Mouse (Mus musculus): ENCODE measurements around the gene Gm10134. TPM values are rescaled to one million over a fixed set of nuclear protein-coding genes. Genes with fewer than 3 reads are reported as not detected.

Gene Gm10134
- polyA plus RNA-seq, 1 experiment from 2014 or later = 4.6 TPM

DNA sequence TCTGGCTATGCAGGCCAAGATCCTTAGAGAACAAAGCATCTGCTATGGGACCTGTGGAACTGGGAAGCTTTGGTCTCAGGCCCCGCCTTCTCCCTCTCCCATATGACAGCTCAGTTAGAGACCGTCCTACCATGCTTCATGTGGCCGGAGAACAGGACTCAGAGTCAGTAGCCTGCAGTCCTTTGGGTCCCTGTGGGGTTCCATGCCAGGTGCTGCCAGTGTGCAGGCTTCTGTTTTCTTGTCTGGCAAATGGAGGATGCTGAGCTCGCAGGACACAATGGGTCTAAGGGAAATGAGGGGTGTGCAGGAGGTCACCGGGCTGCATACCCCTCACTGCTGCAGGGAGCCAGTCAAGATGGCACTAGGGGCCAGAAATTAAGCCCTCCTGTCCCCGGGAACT, 40.7 kb downstream of the Gm10134 start:
- Histone ChIP-seq H3K36me3 (ENCODE audit: inconsistent target) (peaks cover 70% of the 10 kb centered on the region), H3K27ac (no peak overlapping the region), H3K79me2 (ENCODE audit: inconsistent target) (no peaks in the 10 kb centered on the region), H3K4me3 (ENCODE audit: inconsistent target) (no peak overlapping the region)
- WGBS (ENCODE audit: missing documents) = 92% methylated on average over 6 of the region's 6 CpGs

DNA sequence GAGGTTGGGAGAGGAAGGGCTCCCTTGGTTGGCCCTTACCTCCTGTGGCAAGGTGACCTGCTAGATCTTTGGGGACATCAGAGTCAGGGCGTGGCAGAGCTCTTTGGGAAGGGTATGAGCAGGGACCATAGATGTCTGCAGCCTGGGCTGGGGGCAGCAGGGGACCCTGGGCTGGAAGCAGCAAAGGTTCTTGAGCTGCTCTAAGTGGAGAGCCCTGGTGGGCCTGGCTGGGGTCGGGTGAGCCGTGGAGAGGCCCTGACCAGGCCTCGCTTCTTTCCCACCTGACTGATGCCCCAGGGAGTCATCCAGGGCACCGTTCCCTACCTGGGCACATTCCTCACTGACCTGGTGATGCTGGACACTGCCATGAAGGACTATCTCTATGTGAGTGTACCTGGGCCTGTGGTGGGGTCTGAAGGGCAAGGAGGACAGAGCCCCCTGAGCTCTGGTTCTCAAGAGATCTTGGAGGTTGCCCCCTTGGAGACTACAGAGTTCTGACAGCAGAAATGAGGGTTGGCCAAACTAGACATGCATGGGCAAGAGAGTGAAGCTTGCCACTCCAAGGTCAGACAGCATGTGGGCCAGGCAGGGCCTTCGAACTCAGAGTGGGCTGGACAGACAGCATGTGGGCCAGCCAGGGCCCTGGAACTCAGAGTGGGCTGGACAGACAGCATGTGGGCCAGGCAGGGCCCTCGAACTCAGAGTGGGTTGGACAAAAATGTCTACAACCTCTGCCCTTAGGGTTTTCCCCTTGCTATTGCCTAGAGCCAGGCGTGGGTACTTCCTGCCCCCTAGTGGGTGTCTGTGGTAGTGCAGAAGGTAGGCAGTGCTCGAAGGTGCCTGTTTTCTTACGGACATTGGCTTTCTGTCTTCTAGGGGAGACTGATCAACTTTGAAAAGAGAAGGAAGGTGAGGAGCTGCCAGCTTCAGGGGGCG, 41.6 kb downstream of the Gm10134 start:
- H3K4me3 ChIP-seq (ENCODE audit: inconsistent target) = no peak overlapping the region
- H3K79me2 ChIP-seq (ENCODE audit: inconsistent target) = no peaks in the 10 kb centered on the region
- no peak overlapping the region for H3K27ac ChIP-seq
- WGBS (ENCODE audit: missing documents) = 59% methylated on average over 11 of the region's 11 CpGs
- peaks cover 73% of the 10 kb centered on the region for H3K36me3 ChIP-seq (ENCODE audit: inconsistent target)

DNA sequence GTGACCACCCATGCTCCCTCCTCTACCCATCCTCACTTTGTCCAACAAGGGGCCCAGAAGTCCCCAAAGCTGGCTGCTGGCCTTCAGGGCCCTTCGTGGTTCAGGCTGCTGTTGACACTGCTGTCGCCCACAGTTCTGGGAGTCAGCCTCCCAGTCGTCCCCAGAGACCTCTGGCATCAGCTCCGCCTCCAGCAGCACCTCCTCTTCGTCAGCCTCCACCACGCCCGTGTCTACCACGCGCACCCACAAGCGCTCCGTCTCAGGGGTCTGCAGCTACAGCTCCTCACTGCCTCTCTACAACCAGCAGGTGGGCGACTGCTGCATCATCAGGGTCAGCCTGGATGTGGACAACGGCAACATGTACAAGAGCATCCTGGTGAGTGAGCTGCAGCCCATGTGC, 43.3 kb downstream of the Gm10134 start:
- WGBS (ENCODE audit: missing documents) = 98% methylated on average over 13 of the region's 13 CpGs
- Histone ChIP-seq H3K36me3 (ENCODE audit: inconsistent target) (peaks cover 65% of the 10 kb centered on the region), H3K79me2 (ENCODE audit: inconsistent target) (no peaks in the 10 kb centered on the region), H3K27ac (no peak overlapping the region), H3K4me3 (ENCODE audit: inconsistent target) (no peak overlapping the region)

DNA sequence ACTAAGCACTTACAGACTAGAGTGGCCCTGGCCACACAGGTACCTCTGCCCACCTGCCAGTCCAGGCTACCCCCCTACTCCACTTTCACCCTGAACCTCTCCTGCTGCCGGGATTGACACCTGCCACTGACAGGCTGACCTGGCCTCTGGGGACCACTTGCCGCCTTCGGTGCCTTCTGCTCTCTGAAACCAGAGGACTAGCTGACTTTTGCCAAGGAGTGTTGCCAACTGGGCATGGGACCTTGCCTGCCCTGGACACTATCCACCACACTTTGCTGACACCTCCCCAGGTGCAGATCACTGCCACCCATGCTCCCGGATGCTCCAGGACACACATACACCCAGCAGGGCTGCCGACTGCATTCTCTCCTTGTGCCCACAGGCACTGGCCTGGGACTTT, 46.4 kb downstream of the Gm10134 start:
- no peak overlapping the region for H3K27ac ChIP-seq
- no peaks in the 10 kb centered on the region for H3K79me2 ChIP-seq (ENCODE audit: inconsistent target)
- peaks cover 50% of the 10 kb centered on the region for H3K36me3 ChIP-seq (ENCODE audit: inconsistent target)
- H3K4me3 ChIP-seq (ENCODE audit: inconsistent target) = no peak overlapping the region
- 98% methylated on average over 5 of the region's 5 CpGs for WGBS (ENCODE audit: missing documents)

Other genes with a start within 250 kb of the Gm10134 start
- 0.14 to 0.25 TPM (median 0.14 TPM) in 3 replicates for gene Ppp1r26, start 59.3 kb upstream of the Gm10134 start, polyA plus RNA-seq (2018)
- gene 1700007K13Rik, start 39.8 kb upstream of the Gm10134 start, polyA plus RNA-seq (2018) = not detected in 3 replicates
- 21.3 to 32.9 TPM (median 31.3 TPM) in 3 replicates for gene Mrps2, start 38.0 kb upstream of the Gm10134 start, polyA plus RNA-seq (2018)
- 5.3 to 10.9 TPM (median 10.7 TPM) in 3 replicates for gene Gbgt1, start 9.2 kb upstream of the Gm10134 start, polyA plus RNA-seq (2018)
- gene Ralgds, start 7.0 kb downstream of the Gm10134 start, polyA plus RNA-seq (2018) = 13.9 to 47.0 TPM (median 37.1 TPM) in 3 replicates
- not detected in 3 replicates for gene Cel, start 57.3 kb downstream of the Gm10134 start, polyA plus RNA-seq (2018)
- 10.4 to 14.6 TPM (median 10.5 TPM) in 3 replicates for gene Gtf3c5, start 77.7 kb downstream of the Gm10134 start, polyA plus RNA-seq (2018)
- 0.10 TPM in 1 of 3 replicates, not detected in the others for gene Gfi1b, start 115.9 kb downstream of the Gm10134 start, polyA plus RNA-seq (2018)
- gene Tsc1, start 135.1 kb downstream of the Gm10134 start, polyA plus RNA-seq (2018) = 11.4 to 16.4 TPM (median 15.1 TPM) in 3 replicates
- 11.7 to 25.3 TPM (median 13.8 TPM) in 3 replicates for gene Spaca9, start 193.6 kb downstream of the Gm10134 start, polyA plus RNA-seq (2018)
- 5.3 to 14.5 TPM (median 9.7 TPM) in 3 replicates for gene Ak8, start 194.1 kb downstream of the Gm10134 start, polyA plus RNA-seq (2018)

All from macrophage (primary cell).